Mouse (Mus musculus): ENCODE results near the gene Slc4a10. TPM values are rescaled to one million over a fixed set of nuclear protein-coding genes. Genes with fewer than 3 reads are reported as not detected.
A peak's percentile ranks its signal among the peaks of the same experiment; 100 is the strongest.

Gene Slc4a10
- total and polyA plus RNA-seq, 2 experiments from 2014 or later = 27.7 to 65.4 TPM

DNA sequence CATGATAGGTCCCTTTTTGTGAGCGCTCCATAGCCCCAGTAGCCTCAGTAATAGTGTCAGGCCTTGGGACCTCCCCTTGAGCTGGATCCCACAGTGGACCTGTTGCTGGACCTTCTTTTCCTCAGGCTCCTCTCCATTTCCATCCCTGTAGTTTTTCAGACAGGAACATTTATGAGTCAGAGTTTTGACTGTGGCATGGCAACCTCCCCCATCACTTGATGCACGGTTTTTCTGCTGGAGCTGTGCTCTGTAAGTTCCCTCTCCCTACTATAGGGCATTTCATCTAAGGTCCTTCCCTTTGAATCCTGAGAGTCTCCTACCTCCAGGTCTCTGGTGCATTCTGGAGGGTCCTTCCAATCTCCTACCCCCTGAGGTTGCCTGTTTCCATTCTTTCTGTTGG, 83.7 kb downstream of the Slc4a10 start:
- H3K4me2 ChIP-seq (ENCODE audit: low read depth, low read length, poor library complexity, severe bottlenecking) = no peak overlapping the region

GRCm38 (mm10) chr2:62134911-62135310, 88.6 kb downstream of the Slc4a10 start:
- Histone ChIP-seq H3K4me1 (ENCODE audit: insufficient read depth, low read length) (no peaks in the 10 kb centered on the region), H3K27ac (ENCODE audit: low read depth, low read length) (no peak overlapping the region), H3K9ac (replicated peaks; ENCODE audit: low read length, poor library complexity, severe bottlenecking) (no peak overlapping the region), H3K27me3 (ENCODE audit: insufficient read depth, low read length) (no peaks in the 10 kb centered on the region), H3K9me3 (ENCODE audit: low read length) (no peaks in the 10 kb centered on the region), H3K4me3 (ENCODE audit: low read depth, low read length) (no peak overlapping the region), H3K4me2 (ENCODE audit: low read depth, low read length, poor library complexity, severe bottlenecking) (no peak overlapping the region), H3K36me3 (ENCODE audit: insufficient read depth, low read length) (no peaks in the 10 kb centered on the region)
- 54% methylated on average over 8 of the region's 8 CpGs for WGBS
- no peak for TF ChIP-seq CTCF (IDR thresholded peaks at IDR 0.05)
- DNase-seq (ENCODE audit: low spot score) (no peak), ATAC-seq (ENCODE audit: low FRiP score) (no peak)

More for the DNA sequence above, 83.7 kb downstream of the Slc4a10 start:
- Histone ChIP-seq H3K9ac (replicated peaks; ENCODE audit: low read length, poor library complexity, severe bottlenecking) (no peak overlapping the region), H3K9me3 (ENCODE audit: low read length) (no peaks in the 10 kb centered on the region), H3K4me1 (ENCODE audit: insufficient read depth, low read length) (no peaks in the 10 kb centered on the region), H3K4me3 (ENCODE audit: low read depth, low read length) (no peak overlapping the region), H3K27me3 (ENCODE audit: insufficient read depth, low read length) (no peaks in the 10 kb centered on the region), H3K27ac (ENCODE audit: low read depth, low read length) (no peak overlapping the region), H3K36me3 (ENCODE audit: insufficient read depth, low read length) (no peaks in the 10 kb centered on the region)
- DNase-seq (ENCODE audit: low spot score) = no peak
- TF ChIP-seq CTCF (IDR thresholded peaks at IDR 0.05) = no peak
- no peak for ATAC-seq (ENCODE audit: low FRiP score)
- WGBS = 94% methylated on average over 2 of the region's 2 CpGs

DNA sequence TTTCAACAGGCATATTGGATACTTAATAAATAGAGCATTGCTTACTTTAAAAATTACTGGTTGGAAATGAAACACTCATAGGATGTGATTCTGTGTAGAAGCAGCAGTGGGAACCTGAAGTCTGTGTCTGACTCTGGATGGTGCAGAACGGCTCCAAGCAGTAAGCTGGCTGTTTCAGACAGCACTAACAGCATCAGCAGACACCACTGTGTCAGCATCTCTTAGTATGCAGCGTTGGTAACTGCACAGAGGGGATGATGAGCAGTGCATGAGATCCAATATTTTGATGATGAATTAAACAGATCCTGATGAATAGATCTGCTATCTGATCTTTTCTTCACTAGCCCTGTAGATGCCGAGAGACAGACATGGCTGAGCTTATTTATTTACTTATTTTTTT, 101.4 kb downstream of the Slc4a10 start:
- H3K36me3 ChIP-seq (ENCODE audit: insufficient read depth, low read length) = no peaks in the 10 kb centered on the region

GRCm38 (mm10) chr2:62149421-62149820, 103.2 kb downstream of the Slc4a10 start:
- H3K9me3 ChIP-seq (ENCODE audit: low read length) = no peaks in the 10 kb centered on the region
- no peak overlapping the region for H3K27ac ChIP-seq (ENCODE audit: low read depth, low read length)
- no peak for ATAC-seq (ENCODE audit: low FRiP score)
- H3K9ac ChIP-seq (replicated peaks; ENCODE audit: low read length, poor library complexity, severe bottlenecking) = no peak overlapping the region
- no peaks in the 10 kb centered on the region for H3K36me3 ChIP-seq (ENCODE audit: insufficient read depth, low read length)
- no peak overlapping the region for H3K4me2 ChIP-seq (ENCODE audit: low read depth, low read length, poor library complexity, severe bottlenecking)
- no peak overlapping the region for H3K4me3 ChIP-seq (ENCODE audit: low read depth, low read length)
- no peak for DNase-seq (ENCODE audit: low spot score)
- TF ChIP-seq CTCF (IDR thresholded peaks at IDR 0.05) = no peak
- H3K27me3 ChIP-seq (ENCODE audit: insufficient read depth, low read length) = no peaks in the 10 kb centered on the region
- no peaks in the 10 kb centered on the region for H3K4me1 ChIP-seq (ENCODE audit: insufficient read depth, low read length)

More for the DNA sequence above, 101.4 kb downstream of the Slc4a10 start:
- peak; percentile 45 for DNase-seq (ENCODE audit: low spot score)
- H3K4me3 ChIP-seq (ENCODE audit: low read depth, low read length) = no peak overlapping the region
- no peaks in the 10 kb centered on the region for H3K4me1 ChIP-seq (ENCODE audit: insufficient read depth, low read length)
- H3K27me3 ChIP-seq (ENCODE audit: insufficient read depth, low read length) = no peaks in the 10 kb centered on the region
- H3K27ac ChIP-seq (ENCODE audit: low read depth, low read length) = no peak overlapping the region
- no peak overlapping the region for H3K4me2 ChIP-seq (ENCODE audit: low read depth, low read length, poor library complexity, severe bottlenecking)
- ATAC-seq (ENCODE audit: low FRiP score) = peak; percentile 58; the same call in 1 of the 2 replicates
- 48% methylated on average over 3 of the region's 3 CpGs for WGBS
- H3K9me3 ChIP-seq (ENCODE audit: low read length) = no peaks in the 10 kb centered on the region
- H3K9ac ChIP-seq (replicated peaks; ENCODE audit: low read length, poor library complexity, severe bottlenecking) = no peak overlapping the region
- TF ChIP-seq CTCF (IDR thresholded peaks at IDR 0.05) = no peak

GRCm38 (mm10) chr2:62150830-62151229, 104.6 kb downstream of the Slc4a10 start:
- TF ChIP-seq CTCF (IDR thresholded peaks at IDR 0.05) = no peak
- Histone ChIP-seq H3K4me1 (ENCODE audit: insufficient read depth, low read length) (no peaks in the 10 kb centered on the region), H3K9me3 (ENCODE audit: low read length) (no peaks in the 10 kb centered on the region), H3K27ac (ENCODE audit: low read depth, low read length) (no peak overlapping the region), H3K36me3 (ENCODE audit: insufficient read depth, low read length) (no peaks in the 10 kb centered on the region), H3K4me3 (ENCODE audit: low read depth, low read length) (no peak overlapping the region), H3K27me3 (ENCODE audit: insufficient read depth, low read length) (no peaks in the 10 kb centered on the region), H3K4me2 (ENCODE audit: low read depth, low read length, poor library complexity, severe bottlenecking) (no peak overlapping the region), H3K9ac (replicated peaks; ENCODE audit: low read length, poor library complexity, severe bottlenecking) (no peak overlapping the region)
- 77% methylated on average over 1 of the region's 1 CpGs for WGBS
- ATAC-seq (ENCODE audit: low FRiP score) (no peak), DNase-seq (ENCODE audit: low spot score) (no peak)

DNA sequence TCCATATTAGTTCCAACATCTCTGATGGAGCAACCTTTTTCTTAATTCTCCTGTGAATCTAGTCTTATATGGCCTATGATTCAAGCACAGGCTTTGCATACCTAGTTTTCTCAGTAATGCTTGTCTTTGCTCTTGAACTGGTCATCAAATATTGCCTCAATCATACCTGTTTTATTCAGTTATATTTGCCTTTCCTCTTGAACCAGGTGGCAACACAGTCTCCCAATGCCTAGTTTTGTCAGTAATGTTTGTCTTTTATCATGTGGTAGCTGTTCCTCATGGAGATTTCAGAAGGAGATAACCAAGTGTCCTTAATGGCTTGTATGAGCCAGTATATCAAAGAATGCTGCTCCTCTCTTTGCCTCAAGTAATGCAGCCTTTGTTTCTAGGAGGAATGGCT, 163.8 kb downstream of the Slc4a10 start:
- H3K4me1 ChIP-seq (ENCODE audit: insufficient read depth, low read length) = no peaks in the 10 kb centered on the region
- H3K9ac ChIP-seq (replicated peaks; ENCODE audit: low read length, poor library complexity, severe bottlenecking) = no peak overlapping the region
- TF ChIP-seq CTCF (IDR thresholded peaks at IDR 0.05) = no peak
- H3K9me3 ChIP-seq (ENCODE audit: low read length) = no peaks in the 10 kb centered on the region
- H3K27ac ChIP-seq (ENCODE audit: low read depth, low read length) = no peak overlapping the region
- no peaks in the 10 kb centered on the region for H3K36me3 ChIP-seq (ENCODE audit: insufficient read depth, low read length)
- H3K4me2 ChIP-seq (ENCODE audit: low read depth, low read length, poor library complexity, severe bottlenecking) = no peak overlapping the region
- no peak for ATAC-seq (ENCODE audit: low FRiP score)
- DNase-seq (ENCODE audit: low spot score) = no peak
- no peak overlapping the region for H3K4me3 ChIP-seq (ENCODE audit: low read depth, low read length)
- no peaks in the 10 kb centered on the region for H3K27me3 ChIP-seq (ENCODE audit: insufficient read depth, low read length)

All from midbrain, postnatal 0 days (tissue).